Mouse (Mus musculus) heart, adult 2 months (tissue): Measurements from ENCODE around the gene Ugt1a10.
"Not testable (repeated sequence)": the region's sequence is repeated elsewhere in the genome, so short reads cannot be mapped to it uniquely, and the experiment has no call there.

Experiments used
- CTCF ChIP-seq: fragments of 200-600 bp; IDR thresholded peaks from 2 replicates; pipeline ENCODE4 v1.8.1; 2022; ENCODE audit warnings: antibody characterized with exemption, mild to moderate bottlenecking, moderate library complexity
- EP300 ChIP-seq: fragments of 200-500 bp; IDR thresholded peaks from 2 replicates; pipeline ENCODE4 v1.6.1; 2011; ENCODE audit warnings: low read depth, low read length, control low read depth; ENCODE audit not compliant: insufficient read depth
- POLR2A ChIP-seq: fragments of 200-500 bp; IDR thresholded peaks from 2 replicates; pipeline ENCODE4 v1.6.1; 2011; ENCODE audit warnings: mild to moderate bottlenecking, low read depth, low read length, control low read depth; ENCODE audit not compliant: insufficient read depth

DNA sequence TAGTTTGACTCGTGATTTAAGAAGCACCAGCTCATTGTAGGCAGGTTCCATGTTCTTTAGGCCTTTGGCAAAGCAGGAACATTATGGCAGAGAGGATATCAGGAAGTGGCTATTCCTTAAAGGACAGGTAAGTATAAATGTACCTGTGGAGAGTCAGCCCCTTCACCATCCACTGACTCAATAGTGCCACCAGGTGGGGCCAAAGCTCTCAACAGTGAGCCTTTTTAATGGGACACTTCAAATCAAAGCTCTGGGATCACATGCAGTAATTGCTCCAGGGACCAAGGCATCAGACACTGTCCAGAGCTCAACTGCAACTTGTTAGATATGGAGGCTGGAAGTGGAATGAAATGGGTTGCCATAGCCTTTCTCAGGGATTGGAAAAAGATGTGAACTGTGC, 66.3 kb downstream of the Ugt1a10 start:
- TF ChIP-seq CTCF, POLR2A, EP300: not testable (repeated sequence)
